Mouse (Mus musculus) cerebellum, adult 9-11 months (tissue): ENCODE results near the gene Olfr93.
"Not testable (repeated sequence)": the region's sequence is repeated elsewhere in the genome, so short reads cannot be mapped to it uniquely, and the experiment has no call there.

Source experiments
- DNase-seq: peaks from one replicate; pipeline ENCODE4 v3.0.0; 2022

Olfr93 gene

GRCm38 (mm10) chr17:37161394-37161793 lies at the start of gene Olfr93:
Gene Olfr93, minus strand, starts transcription at chr17:37161494.
- no peak for DNase-seq

DNA sequence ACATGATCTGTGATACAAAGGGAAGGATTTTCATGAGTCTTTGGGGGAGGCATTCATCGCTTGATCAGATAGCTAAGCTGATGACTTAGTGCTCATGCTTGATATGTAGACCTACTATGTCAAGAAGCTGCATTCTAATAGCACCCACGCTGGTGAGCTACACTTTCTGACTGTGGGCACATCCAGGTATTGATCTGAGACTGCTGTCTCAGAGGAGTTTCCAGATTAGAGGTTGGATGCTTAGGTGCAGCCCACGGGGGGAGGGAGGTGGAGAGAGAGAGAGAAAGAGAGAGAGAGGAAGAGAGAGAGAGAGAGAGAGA lies 42.6 kb upstream of the Olfr93 start:
- DNase-seq: no peak

DNA sequence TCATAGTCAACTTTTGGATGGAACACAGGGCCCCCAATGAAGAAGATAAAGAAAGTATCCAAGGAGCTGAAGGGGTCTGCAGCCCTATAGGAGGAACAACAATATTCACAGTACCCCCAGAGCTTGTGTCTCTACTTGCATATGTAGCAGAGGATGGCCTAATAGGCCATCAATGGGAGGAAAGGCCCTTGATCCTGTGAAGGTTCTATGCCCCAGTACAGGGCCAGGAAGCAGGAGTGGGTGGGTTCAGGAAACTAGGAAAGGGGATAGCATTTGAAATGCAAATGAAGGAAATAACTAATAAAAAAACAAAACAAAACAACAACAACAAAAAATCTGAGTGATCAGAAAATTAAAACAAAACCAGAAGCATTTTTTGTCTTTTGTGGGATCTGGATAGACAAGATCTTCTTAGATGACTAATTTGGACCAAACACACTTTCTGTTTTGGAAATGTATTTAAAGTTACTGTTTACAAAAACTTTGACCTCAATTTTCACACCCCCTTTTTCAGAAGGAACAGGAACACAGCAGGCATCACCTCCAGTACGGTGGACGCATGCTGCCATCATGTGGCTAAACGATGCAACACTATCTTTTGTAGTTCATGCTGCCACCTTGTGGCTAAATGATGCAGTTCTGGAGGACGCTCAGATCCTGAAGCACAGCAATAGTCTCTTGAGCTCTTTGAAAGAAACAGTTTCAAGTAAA lies 42.1 kb upstream of the Olfr93 start:
- DNase-seq: peak; percentile 62

DNA sequence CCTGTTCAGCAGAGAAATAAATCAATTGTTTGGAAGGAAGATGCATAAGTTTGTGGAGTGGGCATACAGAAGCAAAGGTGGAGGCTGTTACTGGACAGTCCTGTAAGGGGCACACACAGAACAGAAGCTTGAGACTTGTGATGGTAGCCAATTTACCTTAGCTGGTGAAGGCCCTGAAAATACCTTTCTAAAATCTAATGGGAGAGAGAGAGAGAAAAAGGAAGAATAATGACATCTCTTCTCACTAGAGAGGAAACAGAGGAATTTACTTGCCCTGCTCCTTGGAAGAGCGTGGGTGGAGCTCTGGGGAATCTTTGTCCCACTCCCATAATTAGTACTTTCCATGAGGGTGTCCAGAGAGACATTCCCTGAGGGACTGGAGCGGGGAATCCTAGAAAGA lies 39.6 kb upstream of the Olfr93 start, which contains the start of gene Olfr94:
TSS of gene Olfr94 (minus strand) at position 101 of the 400 bp plus-strand sequence.
- DNase-seq: no peak

DNA sequence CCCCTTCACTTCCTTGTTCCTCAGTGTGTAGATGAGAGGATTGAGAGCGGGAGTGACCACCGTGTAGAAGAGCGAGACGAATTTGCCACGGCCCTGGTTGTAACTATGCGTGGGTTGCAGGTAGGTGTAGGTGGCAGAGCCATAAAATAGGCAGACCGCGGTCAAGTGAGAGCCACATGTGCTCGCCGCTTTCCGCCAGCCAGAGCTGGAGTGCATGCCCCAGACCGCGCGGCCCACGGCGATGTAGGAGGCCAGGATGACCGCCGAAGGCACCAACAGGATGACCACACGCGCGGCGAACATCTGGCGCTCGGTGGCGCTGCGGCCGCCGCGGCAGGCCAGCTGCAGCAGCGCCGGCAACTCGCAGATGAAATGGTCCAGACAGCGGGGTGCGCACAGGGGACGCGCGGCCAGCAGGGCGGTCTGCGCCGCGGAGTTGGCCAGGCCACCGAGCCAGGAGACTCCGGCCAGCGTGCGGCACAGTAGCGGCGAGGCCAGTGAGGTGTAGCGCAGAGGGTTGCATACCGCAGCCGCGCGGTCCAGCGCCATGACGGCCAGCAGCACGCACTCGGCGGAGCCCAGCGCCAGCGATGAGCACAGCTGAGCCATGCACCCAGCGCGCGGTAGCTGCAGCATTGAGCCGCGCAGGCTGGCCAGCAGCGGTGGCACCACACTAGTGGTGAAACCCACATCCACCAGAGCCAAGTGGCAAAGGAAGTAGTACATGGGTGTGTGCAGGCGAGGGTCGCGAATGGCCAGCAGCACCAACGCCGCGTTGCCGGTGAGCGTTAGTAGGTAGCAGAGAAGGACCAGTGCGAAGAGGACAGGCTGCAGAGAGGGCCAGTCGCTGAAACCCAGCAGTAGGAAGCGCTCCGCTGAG lies 35.8 kb upstream of the Olfr93 start:
- no peak for DNase-seq

DNA sequence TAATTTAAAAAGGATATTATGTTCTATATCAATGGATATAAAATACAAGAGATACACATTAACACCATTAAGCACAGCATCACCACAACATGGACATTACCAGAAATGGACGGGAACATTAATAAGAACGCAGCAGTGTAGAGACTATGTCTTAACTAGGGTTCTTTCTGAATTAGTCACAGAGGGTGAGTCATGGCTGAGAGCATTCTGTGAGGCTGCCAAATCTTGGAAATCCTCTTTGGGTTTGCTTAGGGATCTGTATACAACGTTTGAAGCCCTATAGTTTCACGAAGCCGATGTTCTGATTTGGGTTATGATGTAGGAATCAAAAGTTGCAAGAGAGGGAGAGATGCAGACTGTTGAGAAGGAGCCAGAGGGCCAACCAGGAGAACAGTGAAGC lies 33.5 kb upstream of the Olfr93 start:
- DNase-seq: no peak

GRCm38 (mm10) chr17:37193656-37194055 lies 32.4 kb upstream of the Olfr93 start, which contains the start of gene Ubd:
Gene Ubd, plus strand, starts transcription at chr17:37193892.
- no peak for DNase-seq

DNA sequence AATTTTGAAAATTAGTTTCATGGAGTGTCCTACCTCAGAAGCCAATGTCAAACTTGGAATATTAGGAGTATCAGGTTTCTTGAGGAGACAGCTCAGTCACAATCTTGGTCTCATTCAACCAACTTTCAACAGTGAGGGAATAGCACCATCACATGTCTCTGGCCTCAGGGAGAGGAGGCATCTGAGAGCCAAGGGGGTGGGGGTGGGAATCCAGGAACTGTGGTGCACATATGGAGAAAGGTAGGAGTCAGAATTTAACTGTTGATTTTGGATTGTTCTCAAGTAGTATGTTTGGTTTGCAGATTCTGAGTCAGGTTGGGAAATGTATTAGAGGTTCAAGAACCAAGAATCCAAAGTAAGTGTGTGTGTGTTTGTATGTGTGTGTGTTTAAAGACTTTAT lies 31.7 kb upstream of the Olfr93 start:
- no peak for DNase-seq

- no peak for DNase-seq
Observed at GRCm38 (mm10) chr17:37190711-37191110, 29.4 kb upstream of the Olfr93 start.

DNA sequence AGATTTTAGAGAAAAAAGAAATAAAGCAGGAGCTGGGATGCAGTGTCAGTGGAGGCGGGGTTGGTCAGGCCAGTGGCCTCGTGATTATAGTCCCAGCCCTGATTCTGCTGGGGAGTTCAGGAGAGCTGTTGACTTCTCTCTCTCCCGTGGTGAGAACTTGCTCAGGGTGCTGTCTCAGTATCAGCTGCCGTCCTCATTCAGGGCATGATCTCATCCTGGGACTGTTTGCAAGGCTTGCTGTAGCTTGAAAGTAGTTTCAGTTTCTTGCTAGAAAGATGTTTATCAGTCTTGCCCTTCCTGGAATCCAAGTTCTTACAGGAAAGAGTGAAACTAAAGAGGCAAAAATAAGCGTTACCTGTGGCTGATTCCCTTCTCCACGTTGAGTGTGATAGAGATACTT lies 24.2 kb upstream of the Olfr93 start:
- DNase-seq: no peak

- DNase-seq: not testable (repeated sequence)
Observed at GRCm38 (mm10) chr17:37131366-37131765, 29.9 kb downstream of the Olfr93 start.

GRCm38 (mm10) chr17:37119988-37120387 lies 41.3 kb downstream of the Olfr93 start, which contains the start of gene Olfr92:
Gene Olfr92, minus strand, starts transcription at chr17:37120088.
- no peak for DNase-seq

DNA sequence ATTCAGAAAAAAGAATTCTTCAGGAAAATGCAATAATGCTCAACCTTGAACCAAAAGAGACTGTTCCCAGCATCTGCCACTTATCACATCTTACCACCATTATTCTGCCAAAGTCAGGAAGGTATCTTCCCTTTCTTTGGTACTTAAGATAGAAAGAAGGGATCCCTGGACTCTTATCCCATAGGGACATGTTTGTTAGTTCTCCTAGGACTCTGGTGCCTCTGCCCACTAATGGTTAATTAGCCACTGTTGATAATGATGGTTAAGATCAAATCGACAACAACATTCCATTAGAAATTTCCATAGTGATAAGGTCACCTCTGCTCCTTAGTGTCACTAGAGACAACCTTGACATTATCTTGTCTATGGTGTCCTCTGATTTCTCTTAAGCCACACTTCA lies 63.1 kb downstream of the Olfr93 start, which contains the start of gene Olfr91:
TSS of gene Olfr91 (minus strand) at position 101 of the 400 bp plus-strand sequence.
- DNase-seq: no peak

GRCm38 (mm10) chr17:37093289-37093688 lies 68.0 kb downstream of the Olfr93 start:
- DNase-seq: no peak

DNA sequence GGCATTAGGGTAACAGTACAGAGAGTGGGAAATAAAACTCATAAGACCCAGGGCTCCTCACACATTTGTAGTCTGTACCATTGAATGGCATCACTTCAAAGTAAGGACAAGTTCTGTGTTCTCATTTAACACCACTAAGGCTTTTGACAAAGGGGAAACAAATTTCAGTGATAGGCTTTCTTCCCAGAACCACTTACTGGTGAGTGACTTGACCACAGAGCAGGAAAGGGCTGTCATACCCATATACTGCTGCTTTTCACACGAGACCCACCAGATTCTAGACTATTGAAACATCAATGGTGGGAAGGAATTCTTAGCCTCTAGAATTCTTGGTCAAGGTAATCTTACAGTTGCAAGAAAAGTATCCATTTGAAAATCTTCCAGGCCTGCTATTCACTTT lies 69.1 kb downstream of the Olfr93 start:
- DNase-seq: no peak
